Mouse (Mus musculus): ENCODE measurements around the gene Hnrnpr. TPM values are rescaled to one million over a fixed set of nuclear protein-coding genes. Genes with fewer than 3 reads are reported as not detected.

Hnrnpr gene
- polyA plus RNA-seq (2014; fragmentation: Nextera tagmentation; extraction: Ambion mirVana), result 181 and 202 TPM in 2 replicates

- no peaks in the 10 kb centered on the region for H3K36me3 ChIP-seq (ENCODE audit: insufficient read depth)
- no peaks in the 10 kb centered on the region for H3K27me3 ChIP-seq (ENCODE audit: insufficient read depth, low read length)
- DNase-seq, result peak; percentile 100
- H3K9me3 ChIP-seq (ENCODE audit: low read depth, low read length), result no peaks in the 10 kb centered on the region
- peak; percentile 99 for ATAC-seq (ENCODE audit: insufficient read depth)
- peak within 1 kb of the TSS; percentile 99 for H3K27ac ChIP-seq (ENCODE audit: low read depth)
- H3K9ac ChIP-seq, result peak within 1 kb of the TSS; percentile 100
- TF ChIP-seq CTCF (IDR thresholded peaks at IDR 0.05; ENCODE audit: low read depth), result no peak
- peaks cover 5% of the 10 kb centered on the region; the same call in 1 of the 2 replicates for H3K4me1 ChIP-seq (ENCODE audit: insufficient read depth)
- peak within 1 kb of the TSS; percentile 100 for H3K4me3 ChIP-seq (ENCODE audit: low read depth, low read length)
- under 1% methylated on average over 65 of the region's 65 CpGs for WGBS
- peak within 1 kb of the TSS; percentile 88 for H3K4me2 ChIP-seq
Observed at GRCm38 (mm10) chr4:136310229-136311041, at the start of gene Hnrnpr. Gene Hnrnpr, plus strand, starts transcription at chr4:136310942.

- TF ChIP-seq CTCF (IDR thresholded peaks at IDR 0.05; ENCODE audit: low read depth), result no peak
- Histone ChIP-seq H3K27ac (ENCODE audit: low read depth) (no peak overlapping the region), H3K4me2 (no peak overlapping the region), H3K4me1 (ENCODE audit: insufficient read depth) (no peaks in the 10 kb centered on the region), H3K9ac (no peak overlapping the region), H3K27me3 (ENCODE audit: insufficient read depth, low read length) (no peaks in the 10 kb centered on the region), H3K4me3 (ENCODE audit: low read depth, low read length) (no peak overlapping the region), H3K9me3 (ENCODE audit: low read depth, low read length) (no peaks in the 10 kb centered on the region), H3K36me3 (ENCODE audit: insufficient read depth) (no peaks in the 10 kb centered on the region)
- peak; percentile 50 for DNase-seq
- 38% methylated on average over 10 of the region's 10 CpGs for WGBS
- 0 out of 2 replicates have a peak, but pooled peaks have one; percentile 28 for ATAC-seq (ENCODE audit: insufficient read depth)
Observed at GRCm38 (mm10) chr4:136261912-136262311, 48.8 kb upstream of the Hnrnpr start.

- Histone ChIP-seq H3K4me2 (no peak overlapping the region), H3K27ac (ENCODE audit: low read depth) (no peak overlapping the region), H3K9ac (no peak overlapping the region), H3K4me1 (ENCODE audit: insufficient read depth) (no peaks in the 10 kb centered on the region), H3K9me3 (ENCODE audit: low read depth, low read length) (no peaks in the 10 kb centered on the region), H3K4me3 (ENCODE audit: low read depth, low read length) (no peak overlapping the region), H3K27me3 (ENCODE audit: insufficient read depth, low read length) (no peaks in the 10 kb centered on the region), H3K36me3 (ENCODE audit: insufficient read depth) (no peaks in the 10 kb centered on the region)
- DNase-seq (no peak), ATAC-seq (ENCODE audit: insufficient read depth) (no peak)
- WGBS, result 87% methylated on average over 4 of the region's 4 CpGs
- TF ChIP-seq CTCF (IDR thresholded peaks at IDR 0.05; ENCODE audit: low read depth), result no peak
Observed at GRCm38 (mm10) chr4:136263555-136263954, 47.2 kb upstream of the Hnrnpr start.

GRCm38 (mm10) chr4:136266716-136267343 is 43.9 kb upstream of the Hnrnpr start:
- no peak overlapping the region for H3K27ac ChIP-seq (ENCODE audit: low read depth)
- H3K9ac ChIP-seq, result no peak overlapping the region
- no peak for ATAC-seq (ENCODE audit: insufficient read depth)
- no peaks in the 10 kb centered on the region for H3K4me1 ChIP-seq (ENCODE audit: insufficient read depth)
- H3K36me3 ChIP-seq (ENCODE audit: insufficient read depth), result no peaks in the 10 kb centered on the region
- no peak overlapping the region for H3K4me3 ChIP-seq (ENCODE audit: low read depth, low read length)
- no peak for TF ChIP-seq CTCF (IDR thresholded peaks at IDR 0.05; ENCODE audit: low read depth)
- 77% methylated on average over 9 of the region's 9 CpGs for WGBS
- H3K27me3 ChIP-seq (ENCODE audit: insufficient read depth, low read length), result no peaks in the 10 kb centered on the region
- DNase-seq, result no peak
- H3K4me2 ChIP-seq, result no peak overlapping the region
- no peaks in the 10 kb centered on the region for H3K9me3 ChIP-seq (ENCODE audit: low read depth, low read length)

- TF ChIP-seq CTCF (IDR thresholded peaks at IDR 0.05; ENCODE audit: low read depth), result no peak
- Histone ChIP-seq H3K9me3 (ENCODE audit: low read depth, low read length) (peaks cover 9% of the 10 kb centered on the region; the same call in 1 of the 2 replicates), H3K4me1 (ENCODE audit: insufficient read depth) (no peaks in the 10 kb centered on the region), H3K27ac (ENCODE audit: low read depth) (no peak overlapping the region), H3K4me3 (ENCODE audit: low read depth, low read length) (no peak overlapping the region), H3K36me3 (ENCODE audit: insufficient read depth) (no peaks in the 10 kb centered on the region), H3K4me2 (no peak overlapping the region), H3K9ac (no peak overlapping the region), H3K27me3 (ENCODE audit: insufficient read depth, low read length) (no peaks in the 10 kb centered on the region)
- ATAC-seq (ENCODE audit: insufficient read depth) (no peak), DNase-seq (no peak)
- 83% methylated on average over 1 of the region's 1 CpGs for WGBS
Observed at GRCm38 (mm10) chr4:136268912-136269311, 41.8 kb upstream of the Hnrnpr start.

- Histone ChIP-seq H3K9ac (no peak overlapping the region), H3K4me2 (no peak overlapping the region), H3K4me3 (ENCODE audit: low read depth, low read length) (no peak overlapping the region), H3K9me3 (ENCODE audit: low read depth, low read length) (peaks cover 9% of the 10 kb centered on the region; the same call in 1 of the 2 replicates), H3K36me3 (ENCODE audit: insufficient read depth) (no peaks in the 10 kb centered on the region), H3K27ac (ENCODE audit: low read depth) (no peak overlapping the region), H3K4me1 (ENCODE audit: insufficient read depth) (no peaks in the 10 kb centered on the region), H3K27me3 (ENCODE audit: insufficient read depth, low read length) (no peaks in the 10 kb centered on the region)
- no peak for TF ChIP-seq CTCF (IDR thresholded peaks at IDR 0.05; ENCODE audit: low read depth)
- whole genome bisulfite sequencing, result 86% methylated on average over 8 of the region's 8 CpGs
- ATAC-seq (ENCODE audit: insufficient read depth) (no peak), DNase-seq (no peak)
Observed at GRCm38 (mm10) chr4:136270648-136271047, 40.1 kb upstream of the Hnrnpr start.

DNA sequence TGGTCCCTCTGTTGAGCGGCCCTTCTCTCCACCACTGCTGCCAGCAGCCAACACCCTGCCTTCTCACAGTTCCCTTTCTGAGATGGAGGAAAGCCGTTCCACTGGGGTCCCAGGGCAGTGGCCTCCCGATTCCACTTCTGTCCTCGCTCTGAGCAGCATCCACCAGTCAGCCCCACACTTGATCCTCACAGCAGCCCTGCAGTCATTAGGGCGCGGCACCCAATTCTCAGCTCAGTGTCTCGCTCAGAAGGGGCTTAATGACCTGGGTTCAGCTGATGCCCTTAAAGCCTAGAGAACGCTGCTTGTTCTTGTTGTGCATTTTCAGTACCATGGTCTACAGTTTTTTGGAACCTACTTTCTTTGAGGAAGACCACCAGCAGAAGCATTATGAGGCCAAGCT is 29.6 kb upstream of the Hnrnpr start:
- WGBS, result 78% methylated on average over 8 of the region's 8 CpGs
- no peak for DNase-seq
- Histone ChIP-seq H3K4me2 (no peak overlapping the region), H3K36me3 (ENCODE audit: insufficient read depth) (no peaks in the 10 kb centered on the region), H3K27me3 (ENCODE audit: insufficient read depth, low read length) (no peaks in the 10 kb centered on the region), H3K4me1 (ENCODE audit: insufficient read depth) (peaks cover 13% of the 10 kb centered on the region), H3K9me3 (ENCODE audit: low read depth, low read length) (no peaks in the 10 kb centered on the region), H3K9ac (no peak overlapping the region), H3K4me3 (ENCODE audit: low read depth, low read length) (no peak overlapping the region), H3K27ac (ENCODE audit: low read depth) (no peak overlapping the region)
- no peak for ATAC-seq (ENCODE audit: insufficient read depth)
- no peak for TF ChIP-seq CTCF (IDR thresholded peaks at IDR 0.05; ENCODE audit: low read depth)

All from lung, embryonic 14.5 days (tissue).